Mouse (Mus musculus) kidney, adult 18-20 months (tissue): ENCODE results near the gene Arel1.

Experiments used
- DNase-seq: peaks from one replicate; pipeline ENCODE4 v3.0.0; 2021

Gene Arel1

GRCm38 (mm10) chr12:84947894-84948583 lies 22.7 kb downstream of the Arel1 start:
- DNase-seq: no peak

GRCm38 (mm10) chr12:84944813-84945553 lies 25.7 kb downstream of the Arel1 start:
- DNase-seq: no peak

GRCm38 (mm10) chr12:84944150-84944812 lies 26.4 kb downstream of the Arel1 start:
- DNase-seq: no peak

- DNase-seq: no peak
Observed at GRCm38 (mm10) chr12:84943006-84943952, 27.4 kb downstream of the Arel1 start.

- no peak for DNase-seq
Observed at GRCm38 (mm10) chr12:84941717-84942116, 29.0 kb downstream of the Arel1 start.

- no peak for DNase-seq
Observed at GRCm38 (mm10) chr12:84940343-84940742, 30.4 kb downstream of the Arel1 start.

- no peak for DNase-seq
Observed at GRCm38 (mm10) chr12:84939117-84939516, 31.6 kb downstream of the Arel1 start.

- DNase-seq: no peak
Observed at GRCm38 (mm10) chr12:84935343-84935742, 35.4 kb downstream of the Arel1 start.

- DNase-seq: no peak
Observed at GRCm38 (mm10) chr12:84932210-84932609, 38.5 kb downstream of the Arel1 start.

GRCm38 (mm10) chr12:84926542-84926941 lies 44.2 kb downstream of the Arel1 start:
- DNase-seq: no peak

GRCm38 (mm10) chr12:84924324-84924723 lies 46.4 kb downstream of the Arel1 start:
- no peak for DNase-seq

- no peak for DNase-seq
Observed at GRCm38 (mm10) chr12:84921881-84922419, 48.8 kb downstream of the Arel1 start.

GRCm38 (mm10) chr12:84918809-84919208 lies 51.9 kb downstream of the Arel1 start:
- DNase-seq: no peak

GRCm38 (mm10) chr12:84917799-84918198 lies 52.9 kb downstream of the Arel1 start:
- no peak for DNase-seq

- no peak for DNase-seq
Observed at GRCm38 (mm10) chr12:84914959-84915358, 55.7 kb downstream of the Arel1 start.

GRCm38 (mm10) chr12:84912652-84913104 lies 58.0 kb downstream of the Arel1 start:
- no peak for DNase-seq

- no peak for DNase-seq
Observed at GRCm38 (mm10) chr12:84911640-84912039, 59.1 kb downstream of the Arel1 start.

- DNase-seq: no peak
Observed at GRCm38 (mm10) chr12:84910066-84910465, 60.6 kb downstream of the Arel1 start.

GRCm38 (mm10) chr12:84907627-84908480 lies 62.8 kb downstream of the Arel1 start:
- DNase-seq: no peak

GRCm38 (mm10) chr12:84907024-84907626 lies 63.6 kb downstream of the Arel1 start:
- no peak for DNase-seq

GRCm38 (mm10) chr12:84904399-84904798 lies 66.3 kb downstream of the Arel1 start:
- DNase-seq: no peak
